Mouse (Mus musculus) kidney, postnatal 14 days (tissue): ENCODE measurements around the gene Pla2g3.

Experiments
- DNase-seq: peaks from one replicate; pipeline ENCODE4 v3.0.0; 2022; ENCODE audit warnings: mixed read lengths

Gene Pla2g3

DNA sequence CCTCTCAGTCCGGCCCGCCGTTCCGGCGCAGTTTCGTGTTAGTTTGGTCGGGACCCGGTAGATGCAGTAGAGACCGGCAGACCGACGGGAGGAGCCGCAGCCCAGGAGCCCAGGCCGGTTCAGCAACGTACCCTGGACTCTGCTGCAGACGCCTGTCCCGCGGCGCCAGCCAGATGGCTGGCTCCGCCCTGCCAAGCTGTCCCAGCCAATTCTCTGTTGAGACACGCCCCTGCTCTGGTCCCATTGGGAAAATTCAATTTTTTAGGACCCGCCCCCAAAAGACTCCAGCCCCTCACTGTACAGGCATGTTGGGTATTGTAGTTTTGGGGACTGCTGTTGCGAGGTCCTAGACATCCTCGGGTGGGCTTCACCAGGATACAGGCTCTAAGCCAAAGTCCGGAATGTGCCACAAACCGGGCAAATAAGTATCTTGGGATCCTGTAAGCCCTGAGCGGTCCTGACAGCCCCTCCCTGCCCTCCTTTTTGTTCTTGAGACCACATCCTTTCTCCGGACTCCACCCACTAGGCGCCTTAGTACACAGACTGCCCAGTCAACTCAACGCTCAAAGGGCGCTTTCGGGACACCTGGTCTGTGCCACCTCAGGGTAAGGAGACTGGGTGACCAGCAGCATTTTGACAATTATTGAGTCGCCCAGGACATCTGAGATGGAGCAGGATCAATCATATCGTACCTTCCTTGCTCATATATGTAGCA, 51.2 kb downstream of the Pla2g3 start:
- peak; percentile 98 for DNase-seq

DNA sequence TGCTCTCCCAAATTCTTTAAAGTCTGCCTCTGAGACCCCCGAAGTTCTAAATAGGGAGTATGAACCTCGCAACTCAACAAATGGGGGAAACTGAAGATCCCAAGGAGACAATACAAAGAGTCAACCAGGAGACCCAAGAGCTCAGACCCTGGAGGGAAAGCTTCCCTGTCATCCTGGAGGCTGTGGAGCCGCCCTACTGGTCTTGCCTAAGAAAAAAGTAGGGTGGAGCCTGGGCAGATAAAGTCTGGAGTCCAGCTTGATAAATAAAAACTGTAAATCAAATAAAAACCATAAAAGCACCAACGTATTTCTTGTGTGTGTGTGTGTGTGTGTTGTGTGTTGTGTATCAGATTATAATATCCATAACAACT, 51.7 kb downstream of the Pla2g3 start:
- DNase-seq: no peak

DNA sequence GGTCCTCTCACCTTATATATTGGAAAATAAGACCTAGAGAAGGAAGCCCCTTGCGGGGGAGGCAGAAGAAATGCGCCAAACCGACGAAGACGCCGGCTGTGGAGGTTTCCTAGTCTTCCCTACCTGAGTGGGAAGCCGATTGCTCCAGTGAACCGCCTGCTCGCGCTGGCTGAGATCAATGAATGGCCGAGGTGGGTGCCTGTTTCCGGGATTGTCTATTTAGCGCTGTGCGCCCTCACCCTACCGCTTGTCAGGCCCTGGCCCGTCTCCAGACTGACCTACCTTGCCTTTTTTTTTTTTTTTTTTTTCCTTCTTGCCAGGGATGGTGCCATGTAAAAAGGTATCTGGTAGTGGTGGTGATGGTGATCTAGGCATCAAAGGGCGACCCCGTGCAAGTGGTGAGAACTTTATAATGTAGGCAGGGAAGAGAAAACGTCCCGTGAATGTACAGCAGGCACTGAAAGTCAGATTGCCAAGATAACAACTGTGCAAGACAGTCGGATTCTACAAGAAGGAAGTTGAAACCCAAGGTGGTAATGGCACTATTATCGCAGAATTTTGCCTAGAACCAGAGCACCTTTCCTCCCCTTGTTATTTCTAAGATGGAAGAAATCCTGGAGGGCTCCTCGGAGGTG, 52.5 kb downstream of the Pla2g3 start, which contains the start of gene Smtn:
Smtn (minus strand) TSS at position 162 of the 635 bp plus-strand sequence.
- DNase-seq: no peak

DNA sequence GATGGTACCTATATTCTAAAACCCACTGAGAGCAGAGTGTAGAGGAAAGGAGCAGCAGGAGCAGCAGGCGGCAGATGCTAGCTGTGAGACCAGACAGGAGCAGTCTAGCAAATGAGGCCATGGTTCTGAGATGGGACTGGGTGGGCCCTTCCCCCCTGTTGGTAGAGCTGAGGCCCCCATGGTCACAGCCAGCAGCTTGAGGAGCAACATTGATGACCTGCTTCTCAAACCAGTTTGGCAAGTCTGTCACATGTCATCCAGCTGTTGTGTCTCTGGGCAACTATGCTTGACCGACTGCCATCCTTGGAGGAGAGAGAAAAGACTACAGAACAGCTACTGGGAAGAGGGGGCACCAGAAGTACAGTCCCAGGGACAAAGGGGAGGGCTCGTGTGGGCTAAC, 53.8 kb downstream of the Pla2g3 start:
- no peak for DNase-seq

DNA sequence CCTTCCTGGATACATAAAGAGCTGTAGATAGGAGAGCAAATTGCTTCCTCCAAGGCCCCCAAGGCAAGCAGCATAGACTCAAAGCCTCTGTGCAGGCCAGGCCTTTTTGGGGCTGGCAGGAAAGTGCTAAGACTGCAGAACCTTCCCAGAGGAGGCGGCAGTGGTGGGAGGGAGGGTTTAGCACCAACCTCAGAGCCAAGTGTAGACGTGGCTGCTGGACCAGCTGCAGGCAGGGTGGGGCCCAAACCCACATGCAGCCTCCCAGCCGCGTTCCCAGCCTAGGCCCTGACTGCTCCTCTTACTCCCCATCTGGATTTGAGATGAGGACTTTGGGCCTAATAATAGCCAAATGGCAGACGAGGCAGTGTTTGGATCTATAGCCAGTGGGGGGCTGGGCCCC, 54.9 kb downstream of the Pla2g3 start:
- DNase-seq: no peak

DNA sequence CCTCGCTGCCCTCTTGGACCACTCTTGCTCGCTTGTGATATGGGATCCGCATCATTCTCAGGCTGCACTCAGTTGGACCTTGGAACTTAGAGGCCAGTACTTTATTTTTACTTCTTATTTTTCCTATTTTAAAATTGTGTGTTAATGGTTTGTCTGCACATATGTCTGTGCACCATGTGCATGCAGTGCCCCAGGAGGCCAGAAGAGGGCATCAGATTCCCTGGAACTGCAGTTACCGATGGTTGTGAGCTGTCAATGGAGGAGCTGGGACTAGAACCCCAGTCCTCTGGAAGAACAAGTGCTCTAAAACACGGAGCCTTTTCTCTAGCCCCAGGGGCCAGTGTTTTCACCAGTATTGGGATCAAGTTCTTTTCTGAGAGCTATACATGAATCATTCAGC, 56.3 kb downstream of the Pla2g3 start:
- no peak for DNase-seq

DNA sequence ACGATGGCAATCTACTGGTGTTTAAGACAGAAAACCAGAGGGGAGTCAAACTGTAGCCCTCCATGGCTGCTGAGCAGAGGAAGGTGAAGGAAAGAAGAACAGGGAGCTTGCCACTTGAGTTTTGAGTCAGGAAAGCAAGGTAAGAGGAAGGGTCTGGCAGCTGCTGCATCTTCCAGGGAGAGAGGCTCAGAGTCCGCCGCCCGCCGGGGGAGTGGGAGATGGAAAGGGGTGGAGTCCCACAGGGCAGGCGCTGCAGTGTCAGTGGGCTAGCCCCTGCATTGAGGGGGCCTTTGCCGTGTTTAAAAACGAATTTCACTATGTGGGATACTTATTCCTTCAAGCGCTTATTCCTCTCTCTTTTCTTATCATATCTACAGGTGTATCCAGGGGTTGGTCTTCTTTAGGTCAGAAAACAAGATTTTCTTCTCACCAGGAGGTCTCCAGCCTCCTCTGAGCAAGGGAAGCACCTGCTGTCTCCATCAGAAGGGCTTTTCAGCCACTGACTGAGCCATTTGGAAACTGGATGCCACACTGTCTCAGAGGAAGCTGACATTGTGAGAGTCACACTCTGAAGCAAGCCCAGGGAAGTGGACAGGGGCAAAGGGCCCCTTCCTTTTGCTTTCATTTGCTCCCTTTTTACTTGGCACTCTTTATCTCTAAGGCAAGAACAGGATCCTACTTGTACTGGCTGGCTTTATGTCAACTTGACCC, 57.6 kb downstream of the Pla2g3 start:
- DNase-seq: no peak

DNA sequence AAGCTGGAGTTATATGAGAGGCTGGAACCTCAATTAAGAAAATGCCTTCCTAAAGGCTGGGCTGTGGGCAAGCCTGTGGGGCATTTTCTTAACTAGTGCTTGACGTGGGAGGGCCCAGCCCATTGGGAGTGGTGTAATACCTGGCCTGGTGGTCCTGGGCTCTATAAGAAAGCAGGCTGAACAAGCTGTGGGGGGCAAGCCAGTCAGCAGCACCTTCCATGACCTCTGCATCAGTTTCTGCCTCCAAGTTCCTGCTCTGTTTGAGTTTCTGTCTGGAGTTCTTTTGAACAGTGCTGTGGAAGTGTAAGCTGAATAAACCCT, 58.1 kb downstream of the Pla2g3 start:
- DNase-seq: no peak

DNA sequence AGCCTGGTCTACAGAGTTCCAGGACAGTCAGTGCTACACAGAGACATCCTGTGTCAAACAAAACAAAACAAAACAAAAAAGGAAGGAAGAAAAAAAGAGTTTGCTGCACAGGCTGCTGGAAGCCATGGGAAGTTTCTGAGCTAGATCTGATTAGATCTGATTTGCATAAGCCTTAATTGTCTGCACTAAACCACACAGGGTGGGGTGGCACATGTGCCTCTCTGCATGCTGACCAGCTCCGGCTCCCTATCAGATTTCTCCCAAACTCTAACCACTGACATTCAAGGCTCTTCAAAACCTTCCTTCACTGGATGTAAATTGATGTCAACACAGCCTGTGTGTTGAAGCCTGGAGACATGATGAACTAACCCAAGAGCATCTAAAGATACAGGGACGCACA, 59.0 kb downstream of the Pla2g3 start:
- no peak for DNase-seq

DNA sequence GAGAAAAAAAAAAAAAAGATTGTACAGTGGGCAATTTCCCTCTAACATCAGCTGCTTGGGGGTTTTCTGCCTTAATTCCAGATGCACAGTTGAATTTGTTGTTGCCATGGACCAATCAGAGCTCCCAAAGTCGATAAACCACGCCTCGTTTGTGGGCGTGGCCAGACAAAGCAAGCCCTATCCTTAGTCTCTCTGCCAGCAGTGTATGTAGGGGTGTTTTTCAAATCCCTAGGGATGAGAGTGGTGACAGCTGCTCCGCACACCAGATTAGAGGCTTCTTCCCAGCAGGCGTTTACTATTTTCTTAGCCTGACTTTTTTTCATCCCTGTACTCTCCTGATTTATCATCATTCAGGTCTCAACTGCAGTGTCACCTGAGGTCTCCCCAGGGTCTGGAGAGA, 59.9 kb downstream of the Pla2g3 start:
- DNase-seq: peak; percentile 62

DNA sequence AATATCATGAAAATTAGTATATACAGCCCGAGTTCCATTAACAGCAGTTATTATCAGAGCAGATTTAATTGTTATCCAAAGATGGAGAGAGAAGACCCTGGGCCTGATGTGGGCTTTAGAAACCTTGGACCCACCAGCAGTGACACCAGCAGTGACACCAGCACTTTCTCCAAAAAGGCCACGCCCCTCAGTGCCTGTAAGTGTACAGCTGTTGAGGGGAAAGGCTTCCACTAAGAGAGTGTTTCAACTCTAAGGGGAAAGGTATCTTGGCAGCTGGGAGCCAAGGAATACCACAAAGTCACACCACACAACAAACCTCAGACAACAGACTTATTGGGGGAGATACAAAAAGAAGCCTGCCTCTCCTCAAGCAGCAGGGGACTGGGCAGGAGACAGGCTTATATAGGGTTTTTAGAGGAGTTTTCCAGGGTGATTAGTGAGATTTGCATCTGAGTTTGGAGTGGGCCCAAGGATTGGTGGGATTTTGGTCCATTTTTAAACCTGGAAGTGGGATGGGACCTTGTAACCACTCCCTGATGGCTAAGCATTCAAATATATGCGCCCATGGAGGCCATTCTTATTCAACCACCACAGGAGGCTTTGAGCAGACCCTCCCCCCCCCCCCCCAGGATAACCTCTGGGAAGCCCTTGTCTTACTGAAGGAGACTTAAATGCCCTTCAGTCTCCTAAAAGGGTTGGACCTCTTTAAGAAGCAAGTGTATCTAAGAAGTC, 60.6 kb downstream of the Pla2g3 start:
- no peak for DNase-seq
